Mouse (Mus musculus): ENCODE data around the gene Nyap1.
"Not testable (repeated sequence)": the region's sequence is repeated elsewhere in the genome, so short reads cannot be mapped to it uniquely, and the experiment has no call there.

The Nyap1 gene

GRCm38 (mm10) chr5:137768475-137768874 lies 27.1 kb upstream of the Nyap1 start:
- no peak for DNase-seq (ENCODE audit: low spot score)

- DNase-seq (ENCODE audit: low spot score) = peak; percentile 58
Measured at GRCm38 (mm10) chr5:137766270-137766669, 24.9 kb upstream of the Nyap1 start.

- DNase-seq (ENCODE audit: low spot score) = no peak
Measured at GRCm38 (mm10) chr5:137764609-137765340, 23.4 kb upstream of the Nyap1 start.

GRCm38 (mm10) chr5:137759971-137760412 lies 18.6 kb upstream of the Nyap1 start:
- DNase-seq (ENCODE audit: low spot score) = peak; percentile 82

- no peak for DNase-seq (ENCODE audit: low spot score)
Measured at GRCm38 (mm10) chr5:137758921-137759534, 17.6 kb upstream of the Nyap1 start.

- no peak for DNase-seq (ENCODE audit: low spot score)
Measured at GRCm38 (mm10) chr5:137757887-137758286, 16.5 kb upstream of the Nyap1 start.

GRCm38 (mm10) chr5:137756882-137757661 lies 15.7 kb upstream of the Nyap1 start:
- DNase-seq (ENCODE audit: low spot score) = peak; percentile 92

GRCm38 (mm10) chr5:137756106-137756505 lies 14.7 kb upstream of the Nyap1 start:
- DNase-seq (ENCODE audit: low spot score) = no peak

GRCm38 (mm10) chr5:137755425-137755824 lies 14.0 kb upstream of the Nyap1 start:
- DNase-seq (ENCODE audit: low spot score) = no peak

- no peak for DNase-seq (ENCODE audit: low spot score)
Measured at GRCm38 (mm10) chr5:137753111-137753832, 11.9 kb upstream of the Nyap1 start.

GRCm38 (mm10) chr5:137751988-137752387 lies 10.6 kb upstream of the Nyap1 start:
- no peak for DNase-seq (ENCODE audit: low spot score)

GRCm38 (mm10) chr5:137751221-137751887 lies 9.9 kb upstream of the Nyap1 start:
- no peak for DNase-seq (ENCODE audit: low spot score)

GRCm38 (mm10) chr5:137750212-137750611 lies 8.8 kb upstream of the Nyap1 start:
- DNase-seq (ENCODE audit: low spot score) = not testable (repeated sequence)

- no peak for DNase-seq (ENCODE audit: low spot score)
Measured at GRCm38 (mm10) chr5:137749196-137749836, 7.9 kb upstream of the Nyap1 start.

GRCm38 (mm10) chr5:137748130-137748770 lies 6.8 kb upstream of the Nyap1 start:
- DNase-seq (ENCODE audit: low spot score) = peak; percentile 49

GRCm38 (mm10) chr5:137747326-137747961 lies 6.0 kb upstream of the Nyap1 start:
- DNase-seq (ENCODE audit: low spot score) = peak; percentile 32

- DNase-seq (ENCODE audit: low spot score) = peak; percentile 23
Measured at GRCm38 (mm10) chr5:137746851-137747325, 5.5 kb upstream of the Nyap1 start.

GRCm38 (mm10) chr5:137746282-137746850 lies 5.0 kb upstream of the Nyap1 start:
- DNase-seq (ENCODE audit: low spot score) = peak; percentile 80

All from embryo, embryonic 10.5 days (tissue).